Mouse (Mus musculus) left cerebral cortex, adult 18-20 months (tissue): Measurements from ENCODE around the gene Gm21988. TPM values are rescaled to one million over a fixed set of nuclear protein-coding genes. Genes with fewer than 3 reads are reported as not detected.
A peak's percentile ranks its signal among the peaks of the same experiment; 100 is the strongest.

Source experiments
- DNase-seq, 2 experiments: peaks; one replicate each; pipeline ENCODE4 v3.0.0; 2021 to 2022; ENCODE audit warnings: low spot score in 2 of 2, mixed read lengths in 1 of 2
- total RNA-seq, 2 experiments: library from RNA; stranded (reverse); gene quantifications; 2 replicates each; pipeline ENCODE4 v1.2.3; 2021

The Gm21988 gene
- total RNA-seq, 2 experiments from 2014 or later: 3.0 to 4.8 TPM

DNA sequence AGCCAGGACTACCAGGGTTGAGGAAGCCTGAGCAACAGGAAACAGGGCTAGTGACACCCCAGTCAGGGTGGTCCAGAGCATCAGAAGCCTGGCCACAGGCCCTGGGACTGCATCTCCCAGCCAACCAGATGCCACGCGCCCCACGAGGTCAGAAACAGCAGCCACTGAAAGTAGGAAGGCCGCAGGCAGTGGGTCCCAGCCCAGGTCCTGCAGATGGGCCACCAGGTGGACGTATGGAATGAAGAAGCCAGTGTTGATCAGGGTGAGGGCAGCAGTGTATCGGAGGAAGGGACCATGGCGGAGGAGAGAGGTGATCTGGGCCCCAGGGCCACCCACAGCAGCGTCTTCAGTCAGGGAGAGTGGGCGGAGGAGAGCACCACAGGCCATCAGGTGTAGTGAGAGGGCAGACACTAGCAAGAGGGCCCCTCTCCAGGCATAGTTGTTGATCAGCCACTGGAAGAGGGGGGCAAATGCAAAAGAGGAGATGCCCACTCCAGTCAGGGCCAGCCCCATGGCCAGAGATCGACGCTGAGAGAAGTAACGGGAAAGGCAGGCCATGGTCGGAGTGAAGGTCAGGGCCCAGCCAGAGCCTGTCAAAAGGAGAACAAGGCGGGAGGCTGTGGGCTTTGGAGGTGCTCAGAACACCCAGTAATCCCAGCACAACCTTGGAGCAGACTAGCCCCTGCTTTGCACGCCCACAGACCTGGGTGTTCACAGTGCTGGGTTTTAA, 20.7 kb downstream of the Gm21988 start:
- DNase-seq: no peak

DNA sequence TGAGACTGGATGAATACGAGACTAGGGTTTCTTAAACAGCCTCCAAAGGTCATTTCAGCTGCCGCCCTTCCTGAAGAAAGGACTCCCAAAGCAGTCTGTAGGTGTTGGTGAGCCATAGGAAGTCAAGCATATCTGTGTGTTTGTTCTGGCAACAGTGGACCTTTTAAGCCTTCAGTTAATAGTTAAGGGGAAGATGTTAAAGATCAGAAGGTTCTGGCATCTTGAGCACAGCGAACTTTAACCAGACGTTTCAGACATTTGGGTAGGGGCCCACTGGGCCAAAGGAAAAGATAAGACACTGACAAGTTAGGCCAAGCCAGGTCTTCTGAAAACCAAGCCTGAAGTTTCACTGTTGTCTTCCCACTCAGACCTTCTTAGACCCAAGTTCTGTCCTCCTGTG, 21.6 kb downstream of the Gm21988 start:
- no peak for DNase-seq

DNA sequence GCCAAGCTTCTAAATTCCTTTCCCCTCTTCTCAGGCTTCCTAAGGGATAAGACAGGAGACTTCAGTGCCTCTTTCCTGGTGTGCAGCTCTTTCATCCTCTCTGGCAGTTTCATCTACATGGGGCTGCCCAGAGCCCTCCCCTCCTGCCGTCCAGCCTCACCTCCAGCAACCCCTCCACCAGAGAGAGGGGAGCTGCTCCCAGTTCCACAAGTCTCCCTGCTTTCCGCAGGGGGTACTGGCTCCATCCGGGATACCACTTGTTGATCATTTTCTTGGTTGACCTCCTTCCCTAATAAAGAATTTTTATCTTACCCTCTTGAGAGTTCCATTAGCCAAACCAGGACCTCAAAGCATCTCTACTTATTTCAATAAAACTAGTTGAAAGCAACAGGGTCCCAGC, 23.5 kb downstream of the Gm21988 start:
- DNase-seq: no peak

DNA sequence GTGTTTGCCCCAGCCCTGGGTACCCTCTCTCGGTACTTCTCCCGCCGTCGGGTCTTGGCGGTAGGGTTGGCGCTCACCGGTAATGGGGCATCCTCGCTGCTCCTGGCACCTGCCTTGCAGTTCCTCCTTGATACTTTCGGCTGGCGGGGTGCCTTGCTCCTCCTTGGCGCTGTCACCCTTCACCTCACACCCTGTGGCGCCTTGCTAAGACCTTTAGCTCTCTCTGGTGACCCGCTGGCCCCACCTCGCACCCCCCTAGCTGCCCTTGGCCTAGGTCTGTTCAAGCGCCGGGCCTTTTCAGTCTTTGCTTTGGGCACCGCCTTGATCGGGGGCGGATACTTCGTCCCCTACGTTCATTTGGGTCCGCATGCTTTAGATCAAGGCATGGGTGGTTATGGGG, 24.3 kb downstream of the Gm21988 start:
- no peak for DNase-seq

DNA sequence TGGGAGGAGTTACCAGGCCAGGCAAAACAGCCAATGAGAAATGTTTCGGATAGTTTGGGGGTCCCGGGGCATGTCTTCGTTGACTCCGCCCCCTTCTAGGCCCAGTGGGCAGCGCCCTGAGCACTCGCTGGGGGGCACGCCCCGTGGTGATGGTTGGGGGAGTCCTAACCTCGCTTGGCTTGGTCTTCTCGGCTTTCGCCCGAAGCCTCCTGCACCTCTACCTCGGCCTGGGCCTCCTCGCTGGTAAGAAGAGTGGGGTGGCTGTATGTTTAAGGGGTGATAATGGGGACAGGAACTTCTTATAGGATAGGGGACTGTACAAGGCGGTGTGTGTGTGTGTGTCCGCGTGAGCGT, 24.8 kb downstream of the Gm21988 start:
- no peak for DNase-seq

DNA sequence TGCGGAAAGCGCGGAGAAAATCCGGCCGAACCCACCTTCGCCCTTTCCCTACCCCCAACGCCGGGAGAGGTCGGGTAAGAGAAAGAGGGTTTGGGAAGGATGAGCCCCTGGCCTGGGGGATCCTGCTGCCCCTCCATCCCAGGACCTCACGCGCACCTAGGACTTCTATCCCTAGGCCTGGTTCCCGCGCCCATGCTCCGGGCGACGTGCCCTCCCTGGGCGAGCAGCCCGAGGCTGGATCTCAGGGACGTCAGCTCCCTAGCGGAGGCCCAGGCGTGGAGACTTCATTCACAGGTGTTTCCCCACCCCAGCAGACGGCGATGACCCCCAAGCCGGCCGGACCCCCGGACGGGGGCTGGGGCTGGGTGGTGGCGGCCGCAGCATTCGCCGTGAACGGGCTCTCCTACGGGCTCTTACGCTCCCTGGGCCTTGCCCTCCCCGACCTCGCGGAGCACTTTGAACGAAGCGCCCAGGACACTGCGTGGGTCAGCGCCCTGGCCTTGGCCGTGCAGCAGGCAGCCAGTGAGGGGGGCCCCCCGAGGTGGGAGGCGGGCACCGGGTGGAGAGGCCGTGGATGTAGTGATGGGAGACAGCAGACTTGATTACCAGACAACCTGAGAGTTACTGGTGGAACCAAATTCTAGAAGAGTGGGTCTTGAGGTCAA, 25.3 kb downstream of the Gm21988 start:
- no peak for DNase-seq

DNA sequence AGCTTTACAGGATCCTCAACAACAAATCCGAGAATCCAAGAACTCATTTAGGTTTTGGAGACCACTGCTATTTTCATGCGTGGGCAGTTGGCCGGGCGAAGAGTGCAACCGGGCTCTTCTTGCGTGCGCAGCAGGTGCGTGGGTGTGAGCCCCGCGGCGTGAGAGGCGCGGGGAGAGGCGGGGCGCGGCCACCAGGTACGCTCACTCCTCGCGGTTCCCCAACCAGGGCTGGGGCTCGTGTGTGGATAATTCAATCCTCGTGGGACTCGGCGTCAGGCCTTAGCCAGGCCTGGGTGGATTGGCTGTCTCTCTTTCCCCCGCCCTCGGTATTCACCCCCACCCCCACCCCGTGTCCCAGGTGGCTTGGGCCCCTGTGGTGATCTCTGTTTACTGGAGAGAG, 25.9 kb downstream of the Gm21988 start:
- no peak for DNase-seq

DNA sequence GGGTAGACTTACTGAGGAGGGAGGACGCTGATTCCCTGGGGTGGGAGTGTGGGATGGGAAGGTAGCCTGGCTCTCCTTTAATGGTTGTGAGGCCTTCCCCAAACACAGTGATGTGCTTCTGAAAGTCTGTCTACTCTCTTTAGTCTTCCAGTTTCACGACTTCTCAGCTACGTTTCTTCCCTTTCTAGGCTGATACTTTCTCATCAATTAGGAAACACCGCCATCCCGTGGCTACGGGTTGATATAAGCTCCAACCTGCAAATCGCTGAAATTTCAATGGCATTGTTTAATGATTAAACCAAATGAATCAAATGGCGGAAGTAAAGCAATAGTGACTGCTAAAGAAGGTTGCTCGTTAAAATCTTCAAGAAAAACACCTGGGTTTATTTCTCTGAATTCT, 26.7 kb downstream of the Gm21988 start:
- DNase-seq: peak; percentile 66 to 71

DNA sequence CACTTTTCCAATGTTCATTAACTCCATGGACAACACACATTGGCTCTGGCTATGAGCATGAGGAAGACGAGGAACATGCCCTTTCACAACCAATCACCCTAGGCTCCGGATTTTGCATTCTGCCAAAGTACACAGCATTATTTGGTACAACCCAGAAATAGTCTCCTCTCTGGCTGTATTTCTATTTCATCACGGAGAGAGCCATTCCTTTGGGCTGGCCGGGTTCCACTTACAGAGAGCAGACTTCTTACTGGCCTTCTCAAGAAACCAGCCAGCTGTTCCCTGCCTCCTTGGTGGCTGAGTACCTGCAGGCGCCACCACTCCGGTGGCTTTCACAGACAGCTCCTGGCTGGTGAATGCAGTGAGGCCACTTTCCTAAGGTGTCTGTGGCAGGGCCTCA, 27.2 kb downstream of the Gm21988 start, which contains the start of gene Slc16a11:
Slc16a11 (plus strand) TSS at position 330 of the 400 bp plus-strand sequence.
- DNase-seq: no peak

DNA sequence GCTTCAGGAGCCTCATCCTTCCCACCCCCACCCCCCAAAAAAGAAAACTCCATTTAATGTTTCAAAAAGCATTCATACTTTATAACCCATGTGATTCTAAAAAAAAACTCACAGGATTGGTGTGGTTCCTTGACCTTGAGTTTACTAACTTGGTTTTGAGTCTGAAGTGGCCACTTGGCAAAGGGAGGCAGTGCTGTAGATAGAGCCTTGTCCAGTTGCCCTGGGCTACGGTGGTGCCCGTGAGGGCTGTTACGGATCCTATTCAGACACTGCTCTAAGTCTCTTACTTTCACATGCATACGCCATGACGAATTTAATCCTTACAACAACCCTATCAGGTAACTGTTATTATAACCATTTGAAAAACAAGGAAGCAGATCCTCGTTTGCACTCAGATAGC, 27.7 kb downstream of the Gm21988 start:
- DNase-seq: no peak

DNA sequence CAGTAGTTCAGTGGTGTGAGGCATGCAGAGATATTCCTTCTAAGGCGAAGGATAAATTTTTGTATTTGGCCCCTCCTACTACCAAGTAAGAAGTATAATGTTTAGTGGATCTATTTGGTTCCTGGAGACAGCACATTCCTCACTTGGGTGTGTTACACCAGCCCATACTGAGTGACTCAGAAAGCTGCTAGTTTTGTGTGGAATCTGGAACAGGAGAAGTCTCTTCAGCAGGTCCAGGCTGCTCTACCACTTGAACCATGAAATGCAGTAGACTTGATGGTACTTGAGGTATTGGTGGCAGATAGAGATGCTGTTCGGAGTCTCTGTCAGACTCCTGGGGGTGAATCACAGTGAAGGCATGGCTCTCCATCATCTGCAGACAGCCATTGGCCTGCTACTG, 28.9 kb downstream of the Gm21988 start:
- no peak for DNase-seq

DNA sequence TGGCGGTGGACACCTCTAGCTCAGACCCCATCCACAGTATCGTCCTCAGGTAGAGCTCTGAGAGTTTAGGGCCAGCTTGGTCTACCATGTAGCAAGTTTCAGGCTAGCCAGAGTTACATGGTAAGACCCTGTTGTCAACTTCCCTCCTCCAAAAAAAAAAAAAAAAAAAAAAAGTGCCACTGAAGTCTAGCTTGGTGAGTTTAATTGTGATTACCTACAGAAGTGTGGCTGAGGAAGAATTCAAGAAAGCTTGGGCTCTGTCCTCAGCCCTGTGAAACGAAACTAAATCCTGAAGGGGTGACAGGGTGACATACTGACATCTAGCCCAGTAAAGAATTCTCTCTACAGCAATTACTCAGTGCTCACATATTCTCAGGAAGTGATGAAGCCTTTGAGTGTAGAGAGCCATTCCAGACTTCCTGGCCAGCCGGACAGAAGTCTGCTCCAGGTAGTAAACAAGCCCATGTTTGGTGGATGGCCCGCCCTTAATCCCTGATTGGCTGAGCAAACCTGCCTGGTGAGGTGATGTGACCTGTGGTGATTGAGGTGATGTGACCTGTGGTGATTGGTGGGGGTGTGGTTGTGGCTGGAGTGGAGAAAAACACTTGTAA, 30.7 kb downstream of the Gm21988 start:
- no peak for DNase-seq

DNA sequence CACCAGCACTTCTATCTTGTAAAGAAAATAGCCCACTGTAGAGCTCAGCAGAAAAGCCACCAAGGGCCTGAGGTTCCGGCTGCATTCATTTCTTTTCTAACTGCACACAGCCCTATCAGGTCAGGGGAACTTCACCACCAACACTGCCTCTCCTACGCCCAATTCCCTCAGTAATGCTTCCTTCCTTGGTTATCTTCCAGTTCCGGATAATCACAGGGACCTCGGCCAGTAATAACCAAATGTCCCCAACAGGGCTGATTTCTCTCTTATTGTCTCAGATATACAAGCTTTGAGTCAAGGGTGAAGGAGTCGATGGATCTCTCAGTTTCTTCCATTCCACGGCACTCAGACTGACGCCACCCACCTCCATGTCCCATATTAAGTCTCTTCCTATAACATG, 32.3 kb downstream of the Gm21988 start:
- no peak for DNase-seq

DNA sequence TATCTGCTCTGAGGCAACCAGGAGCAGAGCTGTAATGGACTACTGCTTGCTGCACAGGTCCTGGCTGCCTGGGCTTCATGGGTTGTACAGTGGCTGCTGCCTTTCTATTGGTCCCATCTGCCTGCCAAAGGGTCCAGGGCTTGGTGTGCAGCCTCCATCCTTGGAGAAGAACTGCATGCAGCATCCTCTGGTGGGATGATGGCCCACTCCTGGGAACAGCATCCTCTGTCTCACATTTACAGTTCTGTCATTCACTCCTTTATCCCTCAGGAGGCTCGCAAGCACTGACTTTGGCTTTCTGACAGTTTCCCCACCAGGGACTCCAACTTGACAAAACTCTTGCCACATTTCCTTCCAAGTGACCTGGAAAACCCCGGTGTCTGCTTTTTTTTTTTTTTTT, 32.8 kb downstream of the Gm21988 start:
- no peak for DNase-seq

DNA sequence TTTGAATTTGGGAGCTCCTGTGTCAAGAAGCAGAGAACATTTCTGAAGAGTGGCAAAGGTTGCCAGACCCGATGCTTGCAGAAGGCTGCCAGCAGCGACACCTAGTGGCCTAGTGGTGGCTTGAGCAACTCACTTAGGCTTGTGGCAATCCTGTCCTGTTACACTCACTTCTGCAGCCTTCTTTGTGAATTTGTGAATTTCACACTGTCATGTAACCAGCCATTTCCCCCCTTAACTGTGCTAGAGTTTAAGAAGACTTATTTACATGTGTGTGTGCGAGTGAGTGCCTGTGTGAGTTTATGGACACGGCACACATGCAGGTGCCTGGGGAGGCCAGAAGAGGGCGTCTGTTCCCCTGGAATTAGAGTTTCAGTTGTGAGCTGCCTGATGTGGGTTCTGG, 37.9 kb downstream of the Gm21988 start:
- peak; percentile 79 to 85 for DNase-seq

DNA sequence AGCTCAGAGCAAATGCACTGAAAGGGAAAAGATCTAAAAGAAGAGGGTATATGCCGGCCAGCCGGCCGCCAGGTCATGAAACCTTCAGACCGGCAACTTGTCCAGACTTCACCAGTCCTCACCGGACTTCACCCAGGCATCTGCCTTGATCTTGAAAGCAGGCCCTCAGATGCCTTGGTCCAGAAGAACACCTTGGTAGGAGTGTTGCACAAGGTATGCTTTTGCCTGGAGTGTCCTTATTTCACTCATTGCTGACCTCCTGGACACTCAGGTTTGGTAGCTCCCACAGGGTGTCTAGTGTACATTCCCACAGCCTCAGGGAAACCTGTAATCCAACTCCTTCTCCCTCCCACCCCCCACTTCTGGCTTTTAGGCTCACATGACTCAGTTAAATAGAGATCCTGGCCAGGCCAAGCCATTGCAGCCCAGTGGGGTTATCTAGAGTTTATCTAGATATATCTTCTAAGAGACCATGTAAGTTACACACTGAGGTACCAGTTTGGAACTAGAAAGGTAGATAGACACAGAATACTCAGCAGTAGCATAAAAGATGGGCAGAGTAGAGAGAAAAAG, 39.5 kb downstream of the Gm21988 start:
- DNase-seq: no peak

DNA sequence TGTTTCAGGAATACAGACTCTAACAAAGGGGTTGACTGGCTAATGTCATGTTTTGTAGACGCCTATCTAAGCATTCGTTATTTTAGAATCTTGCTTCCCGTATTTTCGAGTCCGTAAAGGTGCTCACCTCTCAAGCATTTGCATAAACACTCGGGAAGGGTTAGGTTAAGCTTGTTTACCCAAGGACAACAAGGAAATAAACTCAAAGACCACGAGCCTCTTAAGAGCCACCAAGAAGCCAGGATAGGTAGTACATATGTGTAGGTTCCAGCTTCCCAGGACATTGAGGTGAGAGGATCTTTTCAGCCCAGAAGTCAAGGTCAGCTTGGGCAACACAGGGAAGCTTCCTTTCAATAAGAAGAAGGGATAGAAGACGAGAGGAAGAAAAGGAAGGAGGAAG, 40.5 kb downstream of the Gm21988 start:
- no peak for DNase-seq

DNA sequence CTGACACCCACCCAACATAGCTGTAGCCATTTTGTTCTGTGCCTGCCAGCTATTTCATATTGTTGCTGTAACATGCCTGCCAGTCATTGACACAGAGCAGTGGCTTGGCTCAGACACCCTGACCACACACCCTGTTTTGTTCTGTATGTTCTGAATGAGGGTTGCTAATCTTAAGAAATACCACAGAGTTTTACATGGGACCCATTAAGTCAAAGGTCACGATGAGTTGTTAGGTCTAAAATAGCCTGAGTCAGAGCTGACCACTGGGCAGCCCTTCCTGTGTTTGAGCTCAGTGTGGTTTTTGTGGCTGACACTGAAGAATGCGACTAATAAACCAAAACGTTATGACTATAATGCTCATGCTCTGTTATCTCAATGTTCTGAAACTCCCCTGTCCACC, 41.3 kb downstream of the Gm21988 start:
- DNase-seq: no peak

DNA sequence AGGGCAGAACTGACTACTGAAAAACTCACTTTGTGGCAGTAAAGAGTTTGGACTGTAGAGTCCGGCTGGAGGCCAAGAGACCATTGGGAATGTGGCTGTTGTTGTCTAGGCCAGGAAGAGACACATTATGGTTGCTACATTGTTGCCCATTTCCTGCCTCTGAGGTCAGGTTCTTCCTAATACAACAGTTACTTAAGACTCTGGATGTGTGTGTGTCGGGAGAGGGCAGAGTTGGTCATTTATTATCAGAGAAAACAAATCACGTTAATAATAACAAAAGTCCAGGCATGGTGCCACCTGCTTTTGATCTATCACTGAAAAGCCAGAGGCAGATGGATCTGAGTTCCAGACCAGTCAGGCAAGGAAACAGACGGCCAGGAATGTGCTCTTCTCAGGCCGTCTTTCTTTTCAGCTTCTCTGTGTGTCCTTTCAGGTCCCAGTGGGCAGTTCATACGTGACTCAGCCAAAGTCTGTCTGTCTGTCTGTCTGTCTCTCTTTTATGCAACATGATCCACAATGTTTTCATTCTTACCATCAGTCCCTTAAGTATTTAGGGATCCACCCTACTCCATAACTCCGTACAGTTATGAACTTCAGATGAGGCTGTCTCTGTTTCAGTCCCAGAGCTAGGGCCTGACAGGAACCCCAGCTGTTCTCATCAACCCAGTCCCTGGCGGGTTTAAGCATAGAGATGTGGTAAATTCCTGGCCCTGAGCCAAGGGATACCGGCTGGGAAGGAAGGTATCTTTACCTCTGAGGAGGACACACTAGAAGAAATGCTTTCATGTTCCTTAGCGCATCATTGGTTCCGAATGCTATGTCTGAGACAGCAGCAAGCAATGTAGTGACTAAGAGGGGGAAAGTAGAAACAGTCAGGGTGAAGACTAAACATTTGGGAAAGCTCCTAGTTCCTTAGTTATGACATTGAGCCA, 46.0 kb downstream of the Gm21988 start:
- no peak for DNase-seq

DNA sequence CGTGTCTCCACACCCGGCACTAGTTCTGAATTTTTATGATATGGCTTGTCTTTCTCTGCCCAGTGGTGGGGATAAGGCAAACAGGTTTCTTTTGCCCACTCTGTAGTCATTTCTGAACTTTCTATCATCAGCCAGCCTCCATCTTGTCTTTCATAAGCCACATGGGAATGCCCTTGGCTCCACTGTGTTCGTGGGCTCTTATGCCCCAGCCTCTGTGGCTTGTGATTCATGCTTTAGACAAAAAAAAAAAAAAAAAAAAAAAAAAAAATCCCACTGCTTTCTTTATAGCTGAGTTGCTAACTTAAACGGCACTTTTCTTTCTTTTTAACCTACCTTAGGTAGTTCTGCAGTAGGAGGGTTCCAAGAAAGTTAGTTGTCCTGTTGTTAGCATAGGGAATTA, 47.5 kb downstream of the Gm21988 start:
- DNase-seq: no peak

DNA sequence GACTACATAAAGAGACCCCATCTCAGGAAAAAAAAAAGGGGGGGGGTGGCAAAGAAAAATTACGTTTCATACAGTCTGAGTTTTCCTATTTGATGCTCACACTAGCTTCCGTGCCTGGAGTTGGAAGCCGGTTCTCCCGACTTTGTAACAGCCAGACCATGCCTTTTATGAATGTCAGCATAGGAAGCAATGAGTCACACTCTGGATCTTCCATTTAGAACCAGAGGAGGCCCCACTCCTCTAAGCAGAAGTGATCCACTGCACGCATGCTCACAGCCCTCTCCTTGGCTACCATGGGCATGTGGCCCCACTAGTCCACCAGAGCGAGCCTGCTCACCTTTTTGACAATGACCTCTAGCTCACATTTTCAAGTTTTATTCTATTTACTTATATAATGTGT, 48.4 kb downstream of the Gm21988 start:
- no peak for DNase-seq
